ENCODE assay signal across 17 mouse cellular contexts in genomic region chr4:35897769-35898564, GRCm38 (mm10).
DNase-seq lines count a peak whose midpoint lies in the region; ATAC-seq and TF ChIP-seq lines count a peak whose summit lies in the region.
"Had no signal": no experiment of that assay in that cellular context is flagged by ENCODE, and none has a peak within 500 bp of the region (broad histone marks: within the 10 kb centered on the region; RNA-seq: fewer than 3 reads in every experiment).

No protein-coding gene starts in this region.

- H3K27me3 ChIP-seq in forebrain, embryonic 11.5 days (ENCODE audit: control insufficient read depth, insufficient read depth, low read length): no peaks in the 10 kb centered on the region
- no peaks in the 10 kb centered on the region for H3K27me3 ChIP-seq in forebrain, embryonic 10.5 days (ENCODE audit: poor library complexity, severe bottlenecking)
- H3K27me3 ChIP-seq in neural tube, embryonic 14.5 days (ENCODE audit: control insufficient read depth, insufficient read depth, low read length): no peaks in the 10 kb centered on the region
- no peaks in the 10 kb centered on the region for H3K27me3 ChIP-seq in forebrain, postnatal 0 days (ENCODE audit: insufficient read depth, low read length)
- H3K27me3 ChIP-seq: embryonic facial prominence, embryonic 15.5 days; heart, embryonic 15.5 days; liver, embryonic 13.5 days; lung, embryonic 15.5 days had no signal

- 55% methylated on average over 1 of the region's 1 CpGs for WGBS in forebrain, embryonic 11.5 days
- WGBS in forebrain, embryonic 10.5 days: 78% methylated on average over 1 of the region's 1 CpGs
- 45% methylated on average over 1 of the region's 1 CpGs for WGBS in neural tube, embryonic 14.5 days
- 50% methylated on average over 1 of the region's 1 CpGs for WGBS in forebrain, postnatal 0 days

- 0 out of 2 replicates have a peak, but pooled peaks have one; percentile 65 for ATAC-seq in forebrain, embryonic 11.5 days (replicated peaks; ENCODE audit: low FRiP score)
- peak; percentile 58; the same call in 1 of the 2 replicates for ATAC-seq in neural tube, embryonic 14.5 days (ENCODE audit: low read depth)
- peak; percentile 61 for ATAC-seq in forebrain, postnatal 0 days

- no peaks in the 10 kb centered on the region for H3K4me1 ChIP-seq in forebrain, embryonic 11.5 days (replicated peaks; ENCODE audit: control insufficient read depth, insufficient read depth, low read length)
- H3K4me1 ChIP-seq in forebrain, embryonic 10.5 days: peaks cover 14% of the 10 kb centered on the region
- no peaks in the 10 kb centered on the region for H3K4me1 ChIP-seq in neural tube, embryonic 14.5 days (ENCODE audit: control insufficient read depth, insufficient read depth, low read length)
- no peaks in the 10 kb centered on the region for H3K4me1 ChIP-seq in forebrain, postnatal 0 days (ENCODE audit: insufficient read depth)
- H3K4me1 ChIP-seq: embryonic facial prominence, embryonic 15.5 days; heart, embryonic 15.5 days; liver, embryonic 13.5 days; lung, embryonic 15.5 days had no signal

- H3K4me3 ChIP-seq in forebrain, embryonic 11.5 days (ENCODE audit: low read depth, low read length): no peak overlapping the region
- H3K4me3 ChIP-seq in forebrain, embryonic 10.5 days: no peak overlapping the region
- H3K4me3 ChIP-seq in neural tube, embryonic 14.5 days (ENCODE audit: low read depth, low read length): no peak overlapping the region
- H3K4me3 ChIP-seq in forebrain, postnatal 0 days (ENCODE audit: low read depth, low read length): no peak overlapping the region
- H3K4me3 ChIP-seq: embryonic facial prominence, embryonic 15.5 days; heart, embryonic 15.5 days; liver, embryonic 13.5 days; lung, embryonic 15.5 days had no signal

- H3K4me2 ChIP-seq in forebrain, embryonic 11.5 days (ENCODE audit: low read depth, low read length, severe bottlenecking): no peak overlapping the region
- no peak overlapping the region for H3K4me2 ChIP-seq in neural tube, embryonic 14.5 days (ENCODE audit: low read depth, low read length)
- no peak overlapping the region for H3K4me2 ChIP-seq in forebrain, postnatal 0 days (ENCODE audit: low read depth)
- H3K4me2 ChIP-seq: embryonic facial prominence, embryonic 15.5 days; heart, embryonic 15.5 days; liver, embryonic 13.5 days; lung, embryonic 15.5 days had no signal

- DNase-seq in forebrain, embryonic 11.5 days (ENCODE audit: low spot score): no peak
- no peak for DNase-seq in forebrain, embryonic 10.5 days (ENCODE audit: extremely low spot score, low spot score)
- no peak for DNase-seq in neural tube, embryonic 10.5 days (ENCODE audit: extremely low spot score, low spot score)
- DNase-seq in forebrain, postnatal 0 days: no peak
- peak; percentile 9 for DNase-seq in mesoderm, embryonic 11.5 days (ENCODE audit: low read depth, low spot score)
- no peak for DNase-seq in heart, adult 9 months (ENCODE audit: low spot score in 2 of 2)
- DNase-seq in gastrocnemius, postnatal 10 days: no peak
- DNase-seq: adrenal gland, postnatal 25 days; heart, adult 18-20 months; kidney, adult 8-10 months; kidney, postnatal 4 days; liver, embryonic 13.5 days had no signal

- no peaks in the 10 kb centered on the region for H3K36me3 ChIP-seq in forebrain, embryonic 11.5 days (ENCODE audit: control insufficient read depth, insufficient read depth, low read length)
- H3K36me3 ChIP-seq in forebrain, embryonic 10.5 days (replicated peaks): no peaks in the 10 kb centered on the region
- no peaks in the 10 kb centered on the region for H3K36me3 ChIP-seq in neural tube, embryonic 14.5 days (ENCODE audit: control insufficient read depth, insufficient read depth, low read length)
- H3K36me3 ChIP-seq in forebrain, postnatal 0 days (ENCODE audit: insufficient read depth): no peaks in the 10 kb centered on the region
- H3K36me3 ChIP-seq: embryonic facial prominence, embryonic 15.5 days; heart, embryonic 15.5 days; liver, embryonic 13.5 days; lung, embryonic 15.5 days had no signal

- no peak overlapping the region for H3K9ac ChIP-seq in forebrain, embryonic 11.5 days (ENCODE audit: low read length)
- no peak overlapping the region for H3K9ac ChIP-seq in neural tube, embryonic 14.5 days (replicated peaks; ENCODE audit: low read depth, low read length)
- no peak overlapping the region for H3K9ac ChIP-seq in forebrain, postnatal 0 days
- H3K9ac ChIP-seq: embryonic facial prominence, embryonic 15.5 days; heart, embryonic 15.5 days; liver, embryonic 13.5 days; lung, embryonic 15.5 days had no signal

- no peak for TF ChIP-seq CTCF in forebrain, postnatal 0 days (IDR thresholded peaks at IDR 0.05; ENCODE audit: low read depth)

- no peak overlapping the region for H3K27ac ChIP-seq in forebrain, embryonic 11.5 days (ENCODE audit: low read depth, low read length)
- no peak overlapping the region for H3K27ac ChIP-seq in forebrain, embryonic 10.5 days
- no peak overlapping the region for H3K27ac ChIP-seq in neural tube, embryonic 14.5 days (ENCODE audit: low read depth, low read length)
- H3K27ac ChIP-seq in forebrain, postnatal 0 days (ENCODE audit: low read depth, low read length): no peak overlapping the region
- H3K27ac ChIP-seq: embryonic facial prominence, embryonic 15.5 days; heart, embryonic 15.5 days; liver, embryonic 13.5 days; lung, embryonic 15.5 days; macrophage had no signal

- H3K9me3 ChIP-seq in forebrain, embryonic 11.5 days (ENCODE audit: control insufficient read depth, low read length): no peaks in the 10 kb centered on the region
- no peaks in the 10 kb centered on the region for H3K9me3 ChIP-seq in forebrain, embryonic 10.5 days
- H3K9me3 ChIP-seq in neural tube, embryonic 14.5 days (ENCODE audit: control insufficient read depth, low read length): no peaks in the 10 kb centered on the region
- no peaks in the 10 kb centered on the region for H3K9me3 ChIP-seq in forebrain, postnatal 0 days (ENCODE audit: low read length)
- H3K9me3 ChIP-seq: embryonic facial prominence, embryonic 15.5 days; heart, embryonic 15.5 days; liver, embryonic 13.5 days; lung, embryonic 15.5 days had no signal
